Mouse (Mus musculus) neural tube, embryonic 12.5 days (tissue): Measurements from ENCODE around the gene Slc25a10. TPM values are rescaled to one million over a fixed set of nuclear protein-coding genes. Genes with fewer than 3 reads are reported as not detected.

Experiments used
- ATAC-seq: fragments of 200-750 bp; cut with Nextera tagmentation; 2 replicates; pipeline ENCODE4 v1.8.0; 2017; ENCODE audit warnings: low read depth, mild to moderate bottlenecking, moderate TSS enrichment, moderate library complexity; ENCODE audit not compliant: low FRiP score
- H3K27ac ChIP-seq: fragments of 300-500 bp; sonication (generic); 2 replicates; pipeline ENCODE4 v1.5.1; 2016
- H3K27me3 ChIP-seq: fragments of 300-500 bp; sonication (generic); replicated peaks from 2 replicates; pipeline ENCODE4 v1.6.1; 2016; ENCODE audit warnings: mild to moderate bottlenecking
- H3K36me3 ChIP-seq: fragments of 300-500 bp; sonication (generic); 2 replicates; pipeline ENCODE4 v1.6.1; 2016; ENCODE audit warnings: mild to moderate bottlenecking
- H3K4me1 ChIP-seq: fragments of 300-500 bp; sonication (generic); 2 replicates; pipeline ENCODE4 v1.6.1; 2016
- H3K4me2 ChIP-seq: fragments of 300-500 bp; sonication (generic); replicated peaks from 2 replicates; pipeline ENCODE4 v1.6.1; 2016; ENCODE audit warnings: mild to moderate bottlenecking
- H3K4me3 ChIP-seq: fragments of 300-500 bp; sonication (generic); 2 replicates; pipeline ENCODE4 v1.5.1; 2016
- H3K9ac ChIP-seq: fragments of 300-500 bp; sonication (generic); 2 replicates; pipeline ENCODE4 v1.6.1; 2016; ENCODE audit warnings: mild to moderate bottlenecking
- H3K9me3 ChIP-seq: fragments of 300-500 bp; sonication (generic); 2 replicates; pipeline ENCODE4 v1.6.1; 2016; ENCODE audit warnings: mild to moderate bottlenecking
- WGBS: fragments of 180-500 bp; shearing (Covaris S2); methylation state at CpG from one replicate; pipeline ENCODE4 v1.1.7; 2016; 5-methylcytosine and 5-hydroxymethylcytosine counted together
- polyA plus RNA-seq: library from polyadenylated mRNA; unstranded; fragments of >200 nt; fragmentation: Nextera tagmentation; extraction: Ambion mirVana; gene quantifications from 2 replicates; pipeline ENCODE4 v1.2.1, GENCODE M21; 2016

Gene Slc25a10
- polyA plus RNA-seq, 1 experiment from 2014 or later: 37.9 TPM

GRCm38 (mm10) chr11:120488516-120488915 is 3.1 kb upstream of the Slc25a10 start:
- no peaks in the 10 kb centered on the region for H3K27me3 ChIP-seq
- no peak for ATAC-seq
- no peak overlapping the region for H3K4me3 ChIP-seq
- 81% methylated on average over 4 of the region's 4 CpGs for WGBS
- no peak overlapping the region for H3K9ac ChIP-seq
- no peaks in the 10 kb centered on the region for H3K9me3 ChIP-seq
- H3K4me2 ChIP-seq: no peak overlapping the region
- H3K36me3 ChIP-seq: peaks cover 33% of the 10 kb centered on the region
- H3K27ac ChIP-seq: no peak overlapping the region
- peaks cover 46% of the 10 kb centered on the region for H3K4me1 ChIP-seq

- H3K4me2 ChIP-seq: no peak overlapping the region
- peaks cover 40% of the 10 kb centered on the region for H3K4me1 ChIP-seq
- no peak for ATAC-seq
- H3K4me3 ChIP-seq: no peak overlapping the region
- no peaks in the 10 kb centered on the region for H3K9me3 ChIP-seq
- no peaks in the 10 kb centered on the region for H3K27me3 ChIP-seq
- 62% methylated on average over 4 of the region's 4 CpGs for WGBS
- no peak overlapping the region for H3K9ac ChIP-seq
- no peak overlapping the region for H3K27ac ChIP-seq
- peaks cover 31% of the 10 kb centered on the region for H3K36me3 ChIP-seq
Observed at GRCm38 (mm10) chr11:120489054-120489761, 2.4 kb upstream of the Slc25a10 start.

DNA sequence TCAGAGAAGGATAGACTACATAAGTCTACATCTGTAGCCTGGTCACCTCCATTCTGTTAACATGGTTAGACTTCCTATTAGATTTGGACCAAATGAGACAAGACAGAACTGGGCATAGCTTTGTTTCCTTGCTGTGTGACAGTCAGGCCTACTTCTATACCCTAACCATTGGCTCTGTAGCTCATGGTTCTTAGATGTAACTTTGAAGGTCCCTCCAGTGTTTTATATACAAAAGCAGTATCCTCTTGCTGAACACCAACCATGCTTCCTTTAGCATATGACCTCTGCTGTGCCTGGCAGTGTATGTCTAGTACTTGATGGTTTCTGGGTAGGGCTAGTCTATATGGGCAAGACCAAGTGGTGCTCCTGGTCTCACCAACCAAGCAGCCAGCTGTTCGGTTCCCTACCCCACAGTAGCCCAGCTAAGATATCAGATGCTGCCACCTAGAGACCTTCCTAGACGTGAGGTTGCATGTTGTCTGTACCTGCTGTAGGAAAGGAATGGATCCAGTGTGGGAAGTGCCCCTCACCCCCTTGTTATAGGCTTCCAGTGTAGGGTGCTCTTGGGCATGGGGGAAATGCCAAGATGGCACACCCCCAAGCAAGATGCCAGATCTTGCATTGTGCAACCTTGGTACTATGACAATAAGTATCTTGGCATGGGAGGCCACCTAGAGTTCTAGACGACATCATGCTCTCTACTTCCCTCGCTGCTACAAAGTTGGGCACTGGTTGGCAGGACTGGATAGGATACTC is 1.2 kb upstream of the Slc25a10 start:
- Histone ChIP-seq H3K27ac (no peak overlapping the region), H3K9ac (no peak overlapping the region), H3K36me3 (peaks cover 39% of the 10 kb centered on the region), H3K9me3 (no peaks in the 10 kb centered on the region), H3K27me3 (no peaks in the 10 kb centered on the region), H3K4me2 (peak overlapping the region; percentile 99), H3K4me1 (peaks cover 34% of the 10 kb centered on the region), H3K4me3 (no peak overlapping the region)
- WGBS: 47% methylated on average over 4 of the region's 4 CpGs
- no peak for ATAC-seq

GRCm38 (mm10) chr11:120492024-120492877 is 611 bp downstream of the Slc25a10 start:
- ATAC-seq: peak; percentile 45
- H3K36me3 ChIP-seq: peaks cover 42% of the 10 kb centered on the region

DNA sequence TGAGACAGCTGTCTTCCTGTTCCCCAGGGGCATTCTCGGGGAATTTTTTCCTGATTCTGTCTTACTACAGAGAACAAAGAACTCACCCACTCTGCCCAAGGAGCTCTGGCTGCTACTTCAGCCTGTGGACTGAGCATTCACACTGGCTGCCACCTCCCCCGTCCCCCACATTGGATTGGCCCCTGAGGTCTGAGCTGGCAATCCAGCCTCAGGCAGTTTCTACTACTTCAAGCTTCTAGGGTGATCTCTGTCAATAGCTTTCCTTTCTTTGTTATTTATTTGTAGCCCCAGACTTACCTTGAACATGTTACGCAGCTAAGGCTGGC is 1.2 kb downstream of the Slc25a10 start:
- peak overlapping the region; percentile 99 for H3K4me2 ChIP-seq
- peak overlapping the region; percentile 93 for H3K4me3 ChIP-seq
- H3K4me1 ChIP-seq: peaks cover 29% of the 10 kb centered on the region
- H3K27ac ChIP-seq: no peak overlapping the region
- H3K36me3 ChIP-seq: peaks cover 42% of the 10 kb centered on the region
- peak overlapping the region; percentile 85 for H3K9ac ChIP-seq
- no peak for ATAC-seq
- no peaks in the 10 kb centered on the region for H3K9me3 ChIP-seq
- 28% methylated on average over 3 of the region's 3 CpGs for WGBS
- H3K27me3 ChIP-seq: no peaks in the 10 kb centered on the region

More at GRCm38 (mm10) chr11:120492024-120492877, 611 bp downstream of the Slc25a10 start:
- Histone ChIP-seq H3K4me2 (peak overlapping the region; percentile 99), H3K4me3 (peak overlapping the region; percentile 93), H3K4me1 (peaks cover 29% of the 10 kb centered on the region), H3K9me3 (no peaks in the 10 kb centered on the region), H3K27ac (peak overlapping the region; percentile 68; the same call in 1 of the 2 replicates), H3K27me3 (no peaks in the 10 kb centered on the region), H3K9ac (peak overlapping the region; percentile 85)
- under 1% methylated on average over 48 of the region's 48 CpGs for WGBS

DNA sequence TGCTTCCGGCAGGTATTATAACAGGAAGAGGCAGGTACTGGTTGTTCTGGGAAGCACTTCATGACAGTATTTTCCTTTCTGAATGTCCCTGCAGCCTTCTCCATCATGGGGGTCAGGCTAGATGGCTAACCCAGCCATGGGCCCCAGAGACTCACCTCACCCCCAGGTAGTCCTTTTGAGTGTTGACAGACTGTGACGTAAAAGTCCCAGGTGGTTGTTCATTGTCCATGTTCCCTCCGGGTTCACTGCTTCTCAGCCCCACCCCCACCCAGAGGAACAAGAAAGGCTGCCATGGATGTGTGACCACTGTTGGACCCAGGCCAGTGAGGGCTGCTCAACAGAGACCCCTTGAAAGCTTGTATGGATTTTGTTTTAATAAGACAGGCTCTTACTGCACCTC is 1.7 kb downstream of the Slc25a10 start:
- no peak overlapping the region for H3K27ac ChIP-seq
- peak overlapping the region; percentile 93 for H3K4me3 ChIP-seq
- H3K9me3 ChIP-seq: no peaks in the 10 kb centered on the region
- peaks cover 42% of the 10 kb centered on the region for H3K36me3 ChIP-seq
- peak overlapping the region; percentile 99 for H3K4me2 ChIP-seq
- no peaks in the 10 kb centered on the region for H3K27me3 ChIP-seq
- H3K4me1 ChIP-seq: peaks cover 29% of the 10 kb centered on the region
- no peak for ATAC-seq
- H3K9ac ChIP-seq: peak overlapping the region; percentile 85
- WGBS: 68% methylated on average over 3 of the region's 3 CpGs

GRCm38 (mm10) chr11:120493911-120494310 is 2.3 kb downstream of the Slc25a10 start:
- WGBS: 77% methylated on average over 3 of the region's 3 CpGs
- Histone ChIP-seq H3K27me3 (no peaks in the 10 kb centered on the region), H3K4me1 (peaks cover 29% of the 10 kb centered on the region), H3K27ac (no peak overlapping the region), H3K9ac (no peak overlapping the region), H3K36me3 (peaks cover 42% of the 10 kb centered on the region), H3K4me2 (peak overlapping the region; percentile 99; the same call in 1 of the 2 replicates), H3K9me3 (no peaks in the 10 kb centered on the region), H3K4me3 (no peak overlapping the region)
- no peak for ATAC-seq

DNA sequence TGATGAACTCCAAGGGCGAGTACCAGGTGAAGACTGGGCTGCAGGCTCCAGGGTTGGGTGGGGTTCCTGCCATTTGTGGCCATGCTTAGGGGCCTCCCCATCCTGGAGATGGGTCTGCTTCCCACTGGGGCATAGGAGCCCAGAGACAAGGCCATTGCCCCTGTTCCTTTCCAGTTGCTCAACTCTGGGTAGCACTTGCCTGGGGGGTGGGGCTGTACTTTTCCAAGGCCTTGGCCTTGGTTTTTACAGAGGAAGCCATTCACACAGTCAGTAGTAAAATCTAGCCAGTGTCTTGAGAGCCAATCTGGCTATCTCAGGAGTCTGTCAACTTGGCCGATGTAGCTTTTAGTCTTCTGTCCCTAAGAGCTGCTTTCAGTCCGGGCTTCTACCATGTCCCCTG is 5.8 kb downstream of the Slc25a10 start:
- no peak overlapping the region for H3K27ac ChIP-seq
- no peak overlapping the region for H3K4me3 ChIP-seq
- no peak overlapping the region for H3K4me2 ChIP-seq
- H3K36me3 ChIP-seq: peaks cover 47% of the 10 kb centered on the region
- WGBS: 94% methylated on average over 3 of the region's 3 CpGs
- peaks cover 12% of the 10 kb centered on the region for H3K4me1 ChIP-seq
- no peaks in the 10 kb centered on the region for H3K9me3 ChIP-seq
- H3K9ac ChIP-seq: no peak overlapping the region
- ATAC-seq: no peak
- no peaks in the 10 kb centered on the region for H3K27me3 ChIP-seq

DNA sequence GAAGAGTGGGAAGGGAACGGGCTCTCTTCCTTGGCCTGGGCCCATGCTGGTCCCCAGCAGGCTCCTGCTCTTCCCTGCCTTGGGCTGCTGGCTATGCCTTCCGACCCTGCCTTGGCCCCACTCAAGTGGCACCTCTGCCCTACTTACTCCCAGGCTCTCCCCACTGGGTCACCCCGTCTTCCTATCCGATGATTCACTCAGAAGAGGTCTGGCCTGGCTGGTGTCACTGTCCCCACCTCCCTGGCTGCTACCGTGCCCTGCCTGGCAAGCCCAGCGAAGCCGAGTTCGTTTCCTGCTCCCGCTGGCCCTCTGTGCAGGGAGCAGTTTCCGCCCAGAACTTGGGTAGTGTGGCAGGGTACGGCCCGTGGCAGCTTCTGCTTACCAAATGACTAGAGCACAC is 6.6 kb downstream of the Slc25a10 start:
- ATAC-seq: no peak
- WGBS: 96% methylated on average over 12 of the region's 12 CpGs

DNA sequence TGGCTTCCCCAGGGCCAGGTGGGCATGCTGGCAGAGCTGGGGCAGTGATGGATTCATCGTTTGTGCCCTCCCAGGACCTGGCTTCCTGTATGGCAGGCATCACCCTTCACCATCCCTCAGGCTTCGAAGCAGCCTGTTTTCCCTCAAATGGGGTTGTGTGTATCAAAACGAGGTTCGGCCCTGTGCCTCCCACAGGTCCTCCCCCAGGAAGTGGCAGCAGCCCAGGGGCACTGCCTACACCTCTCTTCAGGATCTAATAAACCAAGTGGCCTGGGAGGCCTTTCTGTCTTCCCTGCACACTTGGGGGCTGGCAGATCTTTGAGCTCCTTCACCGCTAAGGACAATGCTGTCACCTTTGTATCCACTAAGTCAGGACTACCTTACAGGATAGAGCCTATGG is 7.3 kb downstream of the Slc25a10 start:
- peaks cover 47% of the 10 kb centered on the region for H3K36me3 ChIP-seq
- H3K4me3 ChIP-seq: no peak overlapping the region
- H3K4me2 ChIP-seq: no peak overlapping the region
- WGBS: 88% methylated on average over 5 of the region's 5 CpGs
- H3K27me3 ChIP-seq: no peaks in the 10 kb centered on the region
- no peak for ATAC-seq
- no peaks in the 10 kb centered on the region for H3K9me3 ChIP-seq
- H3K9ac ChIP-seq: no peak overlapping the region
- H3K27ac ChIP-seq: no peak overlapping the region
- H3K4me1 ChIP-seq: no peaks in the 10 kb centered on the region

More for the DNA sequence above, 6.6 kb downstream of the Slc25a10 start:
- no peak overlapping the region for H3K9ac ChIP-seq
- H3K27me3 ChIP-seq: no peaks in the 10 kb centered on the region
- H3K4me3 ChIP-seq: no peak overlapping the region
- no peak overlapping the region for H3K4me2 ChIP-seq
- H3K27ac ChIP-seq: no peak overlapping the region
- H3K36me3 ChIP-seq: peaks cover 47% of the 10 kb centered on the region
- peaks cover 4% of the 10 kb centered on the region for H3K4me1 ChIP-seq
- no peaks in the 10 kb centered on the region for H3K9me3 ChIP-seq

DNA sequence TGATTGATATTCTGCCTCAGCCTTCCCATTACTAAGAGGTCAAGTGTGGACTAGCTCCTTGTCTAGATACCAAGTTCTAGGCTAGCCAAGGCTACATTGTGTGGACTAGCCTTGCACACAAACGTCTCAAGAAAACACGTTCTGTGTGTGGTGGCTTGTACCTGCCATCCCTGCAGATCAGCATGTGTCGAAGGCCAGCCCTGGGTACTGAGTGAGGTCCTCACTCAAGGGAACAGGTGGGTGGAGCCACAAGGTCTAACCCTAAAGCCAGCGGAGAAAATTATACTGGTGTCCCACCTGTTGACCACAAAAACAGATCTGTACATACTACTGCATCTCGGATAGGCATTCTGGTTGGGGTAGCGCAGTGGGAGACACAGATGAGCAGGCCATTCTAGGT is 8.3 kb downstream of the Slc25a10 start:
- Histone ChIP-seq H3K9me3 (no peaks in the 10 kb centered on the region), H3K27me3 (no peaks in the 10 kb centered on the region), H3K27ac (no peak overlapping the region), H3K4me2 (no peak overlapping the region), H3K9ac (no peak overlapping the region), H3K36me3 (peaks cover 45% of the 10 kb centered on the region), H3K4me1 (no peaks in the 10 kb centered on the region), H3K4me3 (no peak overlapping the region)
- no peak for ATAC-seq
- WGBS: 85% methylated on average over 6 of the region's 6 CpGs

DNA sequence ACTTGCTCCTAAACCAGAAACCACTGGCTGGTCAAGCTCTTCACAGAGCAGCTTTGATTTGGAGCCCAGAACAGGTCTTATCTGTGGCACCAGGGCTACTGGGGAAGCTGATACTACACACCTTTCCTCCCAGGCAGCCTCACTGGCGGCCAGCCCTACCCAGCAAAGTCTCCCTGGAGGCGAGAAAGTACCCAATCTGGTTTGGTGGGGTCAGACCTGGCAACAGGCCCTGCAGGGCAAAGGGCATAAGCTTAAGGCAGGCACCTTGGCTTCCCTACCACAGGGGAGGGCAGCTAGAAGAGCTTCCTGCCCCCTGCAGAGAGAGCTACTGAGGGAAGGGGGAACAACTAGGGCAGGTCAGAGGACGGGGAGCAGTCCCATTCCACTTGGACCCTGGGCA is 8.7 kb downstream of the Slc25a10 start:
- no peak overlapping the region for H3K4me3 ChIP-seq
- H3K4me2 ChIP-seq: no peak overlapping the region
- 30% methylated on average over 3 of the region's 3 CpGs for WGBS
- H3K36me3 ChIP-seq: peaks cover 40% of the 10 kb centered on the region
- H3K9ac ChIP-seq: no peak overlapping the region
- no peaks in the 10 kb centered on the region for H3K27me3 ChIP-seq
- H3K27ac ChIP-seq: no peak overlapping the region
- no peak for ATAC-seq
- H3K4me1 ChIP-seq: no peaks in the 10 kb centered on the region
- H3K9me3 ChIP-seq: no peaks in the 10 kb centered on the region
